ENCODE assay signal across 15 mouse cellular contexts in genomic region chr1:155337315-155337714, GRCm38 (mm10).
"Had no signal": no experiment of that assay in that cellular context is flagged by ENCODE, and none has a peak within 500 bp of the region (broad histone marks: within the 10 kb centered on the region; RNA-seq: fewer than 3 reads in every experiment).

No protein-coding gene starts in this region.

- H3K9me3 ChIP-seq: limb, embryonic 12.5 days; midbrain, embryonic 10.5 days; neural tube, embryonic 15.5 days had no signal

- H3K27ac ChIP-seq: kidney, postnatal 0 days; layer of hippocampus, adult 2 months; limb, embryonic 12.5 days; midbrain, embryonic 10.5 days; neural tube, embryonic 15.5 days; stomach, postnatal 0 days had no signal

- H3K36me3 ChIP-seq: limb, embryonic 12.5 days; midbrain, embryonic 10.5 days; neural tube, embryonic 15.5 days had no signal

- H3K27me3 ChIP-seq: limb, embryonic 12.5 days; neural tube, embryonic 15.5 days had no signal

- H3K9ac ChIP-seq: limb, embryonic 12.5 days; neural tube, embryonic 15.5 days had no signal

- H3K4me3 ChIP-seq: layer of hippocampus, adult 2 months; limb, embryonic 12.5 days; midbrain, embryonic 10.5 days; myocyte; neural tube, embryonic 15.5 days had no signal

- H3K4me2 ChIP-seq: limb, embryonic 12.5 days; neural tube, embryonic 15.5 days had no signal

- H3K4me1 ChIP-seq: limb, embryonic 12.5 days; midbrain, embryonic 10.5 days; neural tube, embryonic 15.5 days had no signal

- DNase-seq: kidney, adult 11 months; kidney, adult 9 months; kidney, postnatal 36 days; midbrain, embryonic 14.5 days; right cerebral cortex, adult 18-20 months; right cerebral cortex, postnatal 25 days; thymus, adult 18-20 months; thymus, postnatal 25 days had no signal
